17 mouse cellular contexts compared by ENCODE assay signal in genomic region chrX:57336958-57337357, GRCm38 (mm10). TPM values are rescaled to one million over a fixed set of nuclear protein-coding genes. Genes with fewer than 3 reads are reported as not detected.
DNase-seq lines count a peak whose midpoint lies in the region; ATAC-seq and TF ChIP-seq lines count a peak whose summit lies in the region.
"Had no signal": no experiment of that assay in that cellular context is flagged by ENCODE, and none has a peak within 500 bp of the region (broad histone marks: within the 10 kb centered on the region; RNA-seq: fewer than 3 reads in every experiment).

No protein-coding gene starts in this region.

- H3K27me3 ChIP-seq in megakaryocyte, embryonic 14.5 days (replicated peaks), result peaks cover 4% of the 10 kb centered on the region
- no peaks in the 10 kb centered on the region for H3K27me3 ChIP-seq in cerebellum, adult 2 months (ENCODE audit: control insufficient read depth, insufficient read depth, low read length)
- H3K27me3 ChIP-seq: limb, embryonic 15.5 days had no signal

- no peaks in the 10 kb centered on the region for H3K36me3 ChIP-seq in megakaryocyte, embryonic 14.5 days (replicated peaks; ENCODE audit: low read length)
- H3K36me3 ChIP-seq: embryonic facial prominence, embryonic 10.5 days; hindbrain, embryonic 10.5 days; limb, embryonic 15.5 days had no signal

- no peak for TF ChIP-seq POLR2A in lung, adult 2 months (IDR thresholded peaks at IDR 0.05; ENCODE audit: borderline replicate concordance, extremely low read depth, low read depth, low read length)
- TF ChIP-seq POLR2A in cerebellum, adult 2 months (IDR thresholded peaks at IDR 0.05; ENCODE audit: borderline replicate concordance, insufficient read depth, low read length), result no peak

- no peak overlapping the region for H3K27ac ChIP-seq in cerebellum, adult 2 months (ENCODE audit: insufficient read depth, low read length)
- H3K27ac ChIP-seq: embryonic facial prominence, embryonic 10.5 days; hindbrain, embryonic 10.5 days; left cerebral cortex, adult 2 months; limb, embryonic 15.5 days had no signal

- WGBS in lung, adult 2 months, result 73% methylated on average over 9 of the region's 9 CpGs
- 85% methylated on average over 9 of the region's 9 CpGs for WGBS in cerebellum, adult 2 months

- peak overlapping the region; percentile 48 for H3K4me3 ChIP-seq in lung, adult 2 months (replicated peaks; ENCODE audit: extremely low read depth, low read depth, low read length)
- peak overlapping the region; percentile 79 for H3K4me3 ChIP-seq in megakaryocyte, embryonic 14.5 days (replicated peaks)
- no peak overlapping the region for H3K4me3 ChIP-seq in cerebellum, adult 2 months (replicated peaks; ENCODE audit: insufficient read depth, low read depth, low read length)
- H3K4me3 ChIP-seq: embryonic facial prominence, embryonic 10.5 days; hindbrain, embryonic 10.5 days; left cerebral cortex, adult 2 months; limb, embryonic 15.5 days had no signal

- TF ChIP-seq CTCF in lung, adult 2 months (IDR thresholded peaks at IDR 0.05; ENCODE audit: insufficient read depth, low read length), result no peak
- no peak for TF ChIP-seq CTCF in cerebellum, adult 2 months (IDR thresholded peaks at IDR 0.05; ENCODE audit: borderline replicate concordance, insufficient read depth, low read depth, low read length)

- peak; percentile 25 for ATAC-seq in activated CD4-positive, CD25-positive, alpha-beta regulatory T cell, adult 4 months

- intact Hi-C loops in left cerebral cortex, postnatal 4 days (cut with DNase I), result no loop called here

- H3K4me1 ChIP-seq in lung, adult 2 months (ENCODE audit: control insufficient read depth, insufficient read depth, low read length), result no peaks in the 10 kb centered on the region; the same call in 1 of the 2 replicates
- peaks cover 13% of the 10 kb centered on the region for H3K4me1 ChIP-seq in megakaryocyte, embryonic 14.5 days
- H3K4me1 ChIP-seq in cerebellum, adult 2 months (ENCODE audit: control insufficient read depth, insufficient read depth, low read length), result no peaks in the 10 kb centered on the region
- H3K4me1 ChIP-seq: embryonic facial prominence, embryonic 10.5 days; hindbrain, embryonic 10.5 days; limb, embryonic 15.5 days had no signal

- H3K9me3 ChIP-seq in megakaryocyte, embryonic 14.5 days, result no peaks in the 10 kb centered on the region
- H3K9me3 ChIP-seq: embryonic facial prominence, embryonic 10.5 days; hindbrain, embryonic 10.5 days; limb, embryonic 15.5 days had no signal

- DNase-seq in lung, adult 2 months, result no peak
- DNase-seq in lung, postnatal 14 days, result no peak
- DNase-seq in thymus, postnatal 36 days, result peak; percentile 17 to 21
- no peak for DNase-seq in left cerebral cortex, postnatal 4 days
- no peak for DNase-seq in cerebellum, adult 2 months
- no peak for DNase-seq in gastrocnemius, postnatal 4 days (ENCODE audit: low spot score in 2 of 2)
- DNase-seq: cerebellum, adult 18-20 months; kidney, adult 11 months; kidney, postnatal 4 days; lung, postnatal 10 days; right cerebral cortex, postnatal 4 days had no signal

RNA-seq across cellular contexts. Expression of gene Arhgef6, which starts 1.6 kb away (rescaled TPM):
- polyA plus RNA-seq in lung, adult 2 months (2012; rRNA removed), result 27.5 and 38.2 TPM in 2 replicates
- 10 to 100 TPM; 76.3 to 82.5 TPM for polyA plus RNA-seq in activated CD4-positive, CD25-positive, alpha-beta regulatory T cell, adult 4 months (2017; shearing (Covaris generic))
- polyA plus RNA-seq in megakaryocyte, embryonic 14.5 days (2012; ENCODE audit: insufficient read depth, low replicate concordance), result 0.62 TPM in 1 of 2 replicates, not detected in the other
- 1 to 10 TPM; 5.9 to 6.4 TPM for total RNA-seq in left cerebral cortex, postnatal 4 days (2021)
- 20.1 and 21.6 TPM in 2 replicates for polyA plus RNA-seq in cerebellum, adult 2 months (2012; rRNA removed)
- total RNA-seq in gastrocnemius, postnatal 4 days (2021), result 10 to 100 TPM; 50.6 to 51.9 TPM

RNA-seq across cellular contexts. Expression of gene Rbmx, which starts 55.9 kb away (rescaled TPM):
- 11.1 and 18.2 TPM in 2 replicates for polyA plus RNA-seq in lung, adult 2 months (2012; rRNA removed)
- 10 to 100 TPM; 71.9 to 72.2 TPM for polyA plus RNA-seq in activated CD4-positive, CD25-positive, alpha-beta regulatory T cell, adult 4 months (2017; shearing (Covaris generic))
- polyA plus RNA-seq in megakaryocyte, embryonic 14.5 days (2012; ENCODE audit: insufficient read depth, low replicate concordance), result 8.2 and 18.0 TPM in 2 replicates
- total RNA-seq in left cerebral cortex, postnatal 4 days (2021), result 100 to 1,000 TPM; 133 to 137 TPM
- polyA plus RNA-seq in cerebellum, adult 2 months (2012; rRNA removed), result 67.9 and 69.9 TPM in 2 replicates
- total RNA-seq in gastrocnemius, postnatal 4 days (2021), result 10 to 100 TPM; 46.1 to 53.9 TPM

Comparison
In these comparisons a context has a peak if more than half of its experiments do, and no peak if none do; other contexts are left out.
1. DNase-seq: peak in thymus, postnatal 36 days (2 of 2); none in lung, adult 2 months (single experiment), lung, postnatal 14 days (single experiment), left cerebral cortex, postnatal 4 days (single experiment), cerebellum, adult 2 months (0 of 2) and gastrocnemius, postnatal 4 days (0 of 2).
2. RNA of gene Arhgef6, which starts 1.6 kb away (polyA plus RNA-seq): 76.3 to 82.5 TPM in activated CD4-positive, CD25-positive, alpha-beta regulatory T cell, adult 4 months, 27.5 to 38.2 TPM in lung, adult 2 months and 20.1 to 21.6 TPM in cerebellum, adult 2 months; 0.62 TPM in megakaryocyte, embryonic 14.5 days; every median in the first group is over 10 times any median in the second.